Comparison of ENCODE assay signal across 22 mouse cellular contexts in genomic region chr16:13476653-13477052, GRCm38 (mm10).
DNase-seq lines count a peak whose midpoint lies in the region; ATAC-seq and TF ChIP-seq lines count a peak whose summit lies in the region.
"Had no signal": no experiment of that assay in that cellular context is flagged by ENCODE, and none has a peak within 500 bp of the region (broad histone marks: within the 10 kb centered on the region; RNA-seq: fewer than 3 reads in every experiment).

No protein-coding gene starts in this region.

- ATAC-seq in liver, postnatal 0 days, result peak; percentile 93
- no peak for ATAC-seq in liver, embryonic 12.5 days
- ATAC-seq: activated CD4-positive, CD25-positive, alpha-beta regulatory T cell, adult 4 months; forebrain, embryonic 15.5 days; intestine, embryonic 16.5 days; Patski had no signal

- H3K36me3 ChIP-seq in liver, postnatal 0 days (replicated peaks; ENCODE audit: insufficient read depth, low read length), result no peaks in the 10 kb centered on the region
- no peaks in the 10 kb centered on the region for H3K36me3 ChIP-seq in liver, embryonic 12.5 days
- H3K36me3 ChIP-seq: embryonic facial prominence, embryonic 15.5 days; forebrain, embryonic 15.5 days; heart, embryonic 13.5 days; hindbrain, embryonic 15.5 days had no signal

- H3K4me3 ChIP-seq in liver, postnatal 0 days (ENCODE audit: low read depth, low read length), result no peak overlapping the region
- no peak overlapping the region for H3K4me3 ChIP-seq in liver, embryonic 12.5 days
- H3K4me3 ChIP-seq: embryonic facial prominence, embryonic 15.5 days; erythroblast, embryonic 14.5 days; forebrain, embryonic 15.5 days; heart, embryonic 13.5 days; hindbrain, embryonic 15.5 days had no signal

- no peak overlapping the region for H3K9ac ChIP-seq in liver, postnatal 0 days (replicated peaks)
- no peak overlapping the region for H3K9ac ChIP-seq in liver, embryonic 12.5 days
- H3K9ac ChIP-seq: embryonic facial prominence, embryonic 15.5 days; forebrain, embryonic 15.5 days; heart, embryonic 13.5 days; hindbrain, embryonic 15.5 days had no signal

- no peaks in the 10 kb centered on the region for H3K4me1 ChIP-seq in liver, postnatal 0 days (ENCODE audit: insufficient read depth)
- H3K4me1 ChIP-seq in liver, embryonic 12.5 days, result no peaks in the 10 kb centered on the region
- H3K4me1 ChIP-seq: embryonic facial prominence, embryonic 15.5 days; forebrain, embryonic 15.5 days; heart, embryonic 13.5 days; hindbrain, embryonic 15.5 days had no signal

- no peaks in the 10 kb centered on the region for H3K27me3 ChIP-seq in liver, postnatal 0 days (ENCODE audit: insufficient read depth, low read length)
- no peaks in the 10 kb centered on the region for H3K27me3 ChIP-seq in liver, embryonic 12.5 days (replicated peaks)
- H3K27me3 ChIP-seq: CH12.LX; embryonic facial prominence, embryonic 15.5 days; forebrain, embryonic 15.5 days; heart, embryonic 13.5 days; hindbrain, embryonic 15.5 days; Patski had no signal

- TF ChIP-seq EP300 in liver, postnatal 0 days (IDR thresholded peaks at IDR 0.05; ENCODE audit: low read depth), result no peak

- TF ChIP-seq CTCF in liver, postnatal 0 days (IDR thresholded peaks at IDR 0.05; ENCODE audit: low read depth), result no peak

- no peak overlapping the region for H3K27ac ChIP-seq in liver, postnatal 0 days (ENCODE audit: low read depth)
- H3K27ac ChIP-seq in liver, embryonic 12.5 days, result no peak overlapping the region
- H3K27ac ChIP-seq: embryonic facial prominence, embryonic 15.5 days; forebrain, embryonic 15.5 days; heart, embryonic 13.5 days; hindbrain, embryonic 15.5 days had no signal

- WGBS in liver, postnatal 0 days (ENCODE audit: insufficient replicate concordance), result 77% methylated on average over 3 of the region's 3 CpGs
- 73% methylated on average over 3 of the region's 3 CpGs for WGBS in liver, embryonic 12.5 days (ENCODE audit: insufficient replicate concordance)

- H3K4me2 ChIP-seq in liver, postnatal 0 days (ENCODE audit: low read depth, low read length), result no peak overlapping the region
- H3K4me2 ChIP-seq in liver, embryonic 12.5 days, result no peak overlapping the region
- H3K4me2 ChIP-seq: embryonic facial prominence, embryonic 15.5 days; forebrain, embryonic 15.5 days; heart, embryonic 13.5 days; hindbrain, embryonic 15.5 days had no signal

- DNase-seq in adrenal gland, adult 8-10 months, result peak; percentile 68
- DNase-seq in adrenal gland, postnatal 4 days (ENCODE audit: low spot score in 2 of 2), result no peak
- DNase-seq in liver, postnatal 0 days, result peak; percentile 39
- peak; percentile 34 to 67 for DNase-seq in adrenal gland, postnatal 36 days
- DNase-seq in neural tube, embryonic 10.5 days (ENCODE audit: extremely low spot score, low spot score), result no peak
- no peak for DNase-seq in urinary bladder, postnatal 10 days (ENCODE audit: low spot score)
- DNase-seq: cerebellum, adult 8-10 months; cerebellum, postnatal 14 days; embryo, embryonic 11 days; gastrocnemius, postnatal 14 days; heart, adult 11 months; heart, postnatal 36 days had no signal

- H3K9me3 ChIP-seq in liver, postnatal 0 days (ENCODE audit: low read length), result no peaks in the 10 kb centered on the region
- H3K9me3 ChIP-seq in liver, embryonic 12.5 days (replicated peaks), result no peaks in the 10 kb centered on the region
- H3K9me3 ChIP-seq: embryonic facial prominence, embryonic 15.5 days; forebrain, embryonic 15.5 days; heart, embryonic 13.5 days; hindbrain, embryonic 15.5 days had no signal

Comparison
In these comparisons a context has a peak if more than half of its experiments do, and no peak if none do; other contexts are left out.
1. DNase-seq: peak in adrenal gland, adult 8-10 months (single experiment), liver, postnatal 0 days (single experiment) and adrenal gland, postnatal 36 days (2 of 2); none in adrenal gland, postnatal 4 days (0 of 2), neural tube, embryonic 10.5 days (single experiment) and urinary bladder, postnatal 10 days (single experiment).